Mouse (Mus musculus) heart, embryonic 12.5 days (tissue): ENCODE results near the gene Trub2. TPM values are rescaled to one million over a fixed set of nuclear protein-coding genes. Genes with fewer than 3 reads are reported as not detected.

Source experiments
- ATAC-seq: fragments of 200-750 bp; cut with Nextera tagmentation; 2 replicates; pipeline ENCODE4 v1.8.0; 2017; ENCODE audit warnings: moderate TSS enrichment, moderate library complexity; ENCODE audit not compliant: insufficient number of reproducible peaks, low FRiP score
- H3K27ac ChIP-seq: fragments of 300-500 bp; sonication (generic); 2 replicates; pipeline ENCODE4 v1.5.1; 2016; ENCODE audit warnings: mild to moderate bottlenecking, moderate library complexity; ENCODE audit not compliant: poor library complexity, severe bottlenecking
- H3K27me3 ChIP-seq: fragments of 300-500 bp; sonication (generic); replicated peaks from 2 replicates; pipeline ENCODE4 v1.6.1; 2016; ENCODE audit warnings: mild to moderate bottlenecking, moderate library complexity
- H3K36me3 ChIP-seq: fragments of 300-500 bp; sonication (generic); 2 replicates; pipeline ENCODE4 v1.6.1; 2016; ENCODE audit warnings: mild to moderate bottlenecking, moderate library complexity
- H3K4me1 ChIP-seq: fragments of 300-500 bp; sonication (generic); replicated peaks from 2 replicates; pipeline ENCODE4 v1.6.1; 2016; ENCODE audit warnings: mild to moderate bottlenecking
- H3K4me2 ChIP-seq: fragments of 300-500 bp; sonication (generic); 2 replicates; pipeline ENCODE4 v1.6.1; 2016; ENCODE audit warnings: mild to moderate bottlenecking, moderate library complexity
- H3K4me3 ChIP-seq: fragments of 300-500 bp; sonication (generic); 2 replicates; pipeline ENCODE4 v1.5.1; 2016; ENCODE audit warnings: mild to moderate bottlenecking
- H3K9ac ChIP-seq: fragments of 300-500 bp; sonication (generic); 2 replicates; pipeline ENCODE4 v1.6.1; 2016; ENCODE audit warnings: mild to moderate bottlenecking, moderate library complexity
- H3K9me3 ChIP-seq: fragments of 300-500 bp; sonication (generic); replicated peaks from 2 replicates; pipeline ENCODE4 v1.6.1; 2016; ENCODE audit warnings: mild to moderate bottlenecking, moderate library complexity
- WGBS: fragments of 180-500 bp; shearing (Covaris S2); methylation state at CpG from one replicate; pipeline ENCODE4 v1.1.7; 2016; 5-methylcytosine and 5-hydroxymethylcytosine counted together
- polyA plus RNA-seq: library from polyadenylated mRNA; unstranded; fragments of >200 nt; fragmentation: Nextera tagmentation; extraction: Ambion mirVana; gene quantifications from 2 replicates; pipeline ENCODE4 v1.2.1, GENCODE M21; 2016

Gene Trub2
- polyA plus RNA-seq, 1 experiment from 2014 or later: 26.6 TPM

DNA sequence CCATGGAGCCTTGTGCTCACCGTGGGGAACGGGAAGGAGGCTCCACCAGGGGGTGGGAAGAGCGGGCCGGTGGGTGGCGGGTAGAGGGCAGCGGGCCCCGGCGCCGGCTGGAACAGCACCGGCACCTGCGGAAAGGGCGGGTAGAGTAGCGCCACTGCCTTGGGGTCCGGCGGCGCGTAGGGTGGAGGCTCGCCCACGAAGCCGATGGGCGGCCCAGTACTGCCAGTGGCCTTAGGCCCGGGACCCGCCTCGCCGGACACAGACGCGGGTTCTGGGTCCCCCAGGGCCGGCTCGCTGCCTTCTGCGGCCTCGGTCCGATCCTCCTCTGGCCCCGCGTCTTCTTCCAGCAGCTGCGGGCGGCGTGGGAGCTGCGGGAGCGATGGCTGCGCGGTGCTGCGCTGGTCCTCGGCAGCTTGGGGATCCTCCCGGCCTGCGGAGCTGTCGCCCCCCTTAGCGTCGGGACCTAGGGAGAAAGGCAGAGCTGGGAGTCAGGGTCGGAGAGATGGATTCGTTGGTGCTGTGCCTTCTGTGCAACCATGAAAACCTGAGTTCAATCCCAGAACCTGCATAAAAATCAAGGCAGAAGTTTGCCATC, 41.0 kb downstream of the Trub2 start:
- H3K4me2 ChIP-seq: peak overlapping the region; percentile 87
- peak; percentile 46 for ATAC-seq
- H3K27ac ChIP-seq: no peak overlapping the region
- no peaks in the 10 kb centered on the region for H3K9me3 ChIP-seq
- 2% methylated on average over 50 of the region's 50 CpGs for WGBS
- peaks cover 23% of the 10 kb centered on the region for H3K4me1 ChIP-seq
- peaks cover 70% of the 10 kb centered on the region for H3K27me3 ChIP-seq
- peak overlapping the region; percentile 51 for H3K4me3 ChIP-seq
- peak overlapping the region; percentile 75 for H3K9ac ChIP-seq
- H3K36me3 ChIP-seq: no peaks in the 10 kb centered on the region

DNA sequence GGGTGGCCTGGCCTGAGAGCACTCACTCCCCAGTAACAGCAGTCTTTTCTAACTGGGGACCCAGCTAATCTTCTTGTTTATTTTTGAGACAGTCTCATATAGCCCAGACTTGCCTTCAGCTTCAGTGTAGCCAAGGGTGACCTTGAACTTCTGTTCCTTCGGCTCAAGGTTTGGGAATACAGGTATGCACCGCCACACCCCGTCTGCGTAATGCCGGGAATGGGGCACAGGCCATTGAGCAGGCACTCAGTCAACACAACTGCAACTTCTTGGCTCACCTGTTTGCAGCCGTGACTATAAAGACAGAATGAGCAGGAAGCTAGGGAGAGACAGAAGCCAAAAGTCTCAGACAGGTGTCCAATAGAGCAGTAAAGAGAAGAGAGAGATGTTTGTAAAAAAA, 44.0 kb downstream of the Trub2 start:
- 89% methylated on average over 6 of the region's 6 CpGs for WGBS

DNA sequence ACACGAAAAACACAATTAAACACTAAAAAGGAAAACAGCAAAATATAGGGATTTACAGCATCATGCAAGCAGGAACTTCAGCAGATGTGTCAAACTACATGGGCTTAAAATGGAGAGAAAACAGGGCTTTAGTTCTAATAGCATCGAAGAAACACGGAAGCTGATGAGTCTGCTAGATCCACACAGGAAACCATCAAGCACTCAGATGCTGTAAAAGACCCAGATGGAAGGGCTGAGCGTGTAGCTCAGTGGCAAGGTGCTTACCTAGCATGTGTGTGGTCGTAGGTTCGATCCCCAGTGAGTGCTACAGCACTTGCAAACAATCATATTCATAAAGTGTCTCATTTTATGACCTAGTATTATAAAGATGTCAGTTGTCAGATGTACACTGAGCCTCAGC, 47.1 kb downstream of the Trub2 start:
- ATAC-seq: no peak
- Histone ChIP-seq H3K9ac (no peak overlapping the region), H3K27me3 (peaks cover 15% of the 10 kb centered on the region), H3K9me3 (no peaks in the 10 kb centered on the region), H3K4me2 (no peak overlapping the region), H3K27ac (no peak overlapping the region), H3K36me3 (peaks cover 44% of the 10 kb centered on the region), H3K4me3 (no peak overlapping the region), H3K4me1 (peaks cover 16% of the 10 kb centered on the region; the same call in 1 of the 2 replicates)
- 87% methylated on average over 6 of the region's 6 CpGs for WGBS

More for the DNA sequence above, 44.0 kb downstream of the Trub2 start:
- no peak overlapping the region for H3K27ac ChIP-seq
- peaks cover 43% of the 10 kb centered on the region for H3K27me3 ChIP-seq
- no peak overlapping the region for H3K4me2 ChIP-seq
- no peak overlapping the region for H3K4me3 ChIP-seq
- no peak for ATAC-seq
- H3K36me3 ChIP-seq: peaks cover 14% of the 10 kb centered on the region
- H3K9me3 ChIP-seq: no peaks in the 10 kb centered on the region
- H3K4me1 ChIP-seq: peaks cover 11% of the 10 kb centered on the region
- no peak overlapping the region for H3K9ac ChIP-seq

DNA sequence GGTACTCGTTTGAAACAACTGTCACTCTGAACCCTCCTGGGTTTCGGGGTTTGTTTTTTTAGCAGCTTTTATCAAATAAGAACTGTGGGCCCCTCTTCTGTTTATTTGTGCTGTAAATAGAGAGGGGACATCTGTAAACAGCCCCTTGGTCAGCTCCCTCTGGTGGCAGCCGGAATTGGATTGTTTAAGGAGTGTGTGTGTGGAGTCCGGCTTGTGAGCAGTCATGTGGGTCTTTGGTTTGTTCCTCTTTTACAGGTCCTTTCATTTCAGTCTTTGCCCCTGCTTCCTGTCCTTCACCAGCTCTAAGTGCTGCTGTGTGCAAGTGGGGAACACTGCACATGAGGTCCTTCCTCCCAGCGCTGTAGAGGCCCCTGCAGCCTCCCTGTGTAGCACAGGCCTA, 48.9 kb downstream of the Trub2 start:
- Histone ChIP-seq H3K27ac (no peak overlapping the region), H3K4me2 (no peak overlapping the region), H3K4me3 (no peak overlapping the region), H3K4me1 (peaks cover 16% of the 10 kb centered on the region; the same call in 1 of the 2 replicates), H3K9me3 (no peaks in the 10 kb centered on the region), H3K27me3 (no peaks in the 10 kb centered on the region), H3K9ac (no peak overlapping the region), H3K36me3 (peaks cover 61% of the 10 kb centered on the region)
- no peak for ATAC-seq
- 69% methylated on average over 5 of the region's 5 CpGs for WGBS

DNA sequence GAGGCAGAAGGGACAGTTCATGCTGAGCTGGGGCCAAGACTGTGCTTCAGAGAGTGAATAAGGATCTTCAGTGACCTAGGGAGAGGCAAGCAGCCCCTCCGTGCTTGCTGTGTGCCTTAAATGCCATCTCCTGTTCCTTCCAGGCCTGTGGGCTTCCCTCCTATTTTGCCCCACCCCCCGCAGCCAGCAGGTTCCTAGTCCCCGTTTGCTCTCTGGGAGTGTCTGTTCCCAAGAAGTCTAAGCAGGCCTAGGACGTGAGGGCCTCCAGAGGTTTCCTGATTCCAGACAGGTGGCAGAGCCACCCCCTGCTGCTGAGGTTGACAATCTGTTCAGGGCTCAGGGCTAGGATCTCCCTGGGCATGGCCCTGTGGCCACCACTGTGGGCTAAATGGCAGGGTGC, 49.5 kb downstream of the Trub2 start:
- Histone ChIP-seq H3K9me3 (no peaks in the 10 kb centered on the region), H3K4me2 (no peak overlapping the region), H3K27me3 (no peaks in the 10 kb centered on the region), H3K4me1 (peaks cover 14% of the 10 kb centered on the region; the same call in 1 of the 2 replicates), H3K9ac (no peak overlapping the region), H3K4me3 (no peak overlapping the region), H3K27ac (no peak overlapping the region), H3K36me3 (peaks cover 66% of the 10 kb centered on the region)
- no peak for ATAC-seq
- 56% methylated on average over 4 of the region's 4 CpGs for WGBS

DNA sequence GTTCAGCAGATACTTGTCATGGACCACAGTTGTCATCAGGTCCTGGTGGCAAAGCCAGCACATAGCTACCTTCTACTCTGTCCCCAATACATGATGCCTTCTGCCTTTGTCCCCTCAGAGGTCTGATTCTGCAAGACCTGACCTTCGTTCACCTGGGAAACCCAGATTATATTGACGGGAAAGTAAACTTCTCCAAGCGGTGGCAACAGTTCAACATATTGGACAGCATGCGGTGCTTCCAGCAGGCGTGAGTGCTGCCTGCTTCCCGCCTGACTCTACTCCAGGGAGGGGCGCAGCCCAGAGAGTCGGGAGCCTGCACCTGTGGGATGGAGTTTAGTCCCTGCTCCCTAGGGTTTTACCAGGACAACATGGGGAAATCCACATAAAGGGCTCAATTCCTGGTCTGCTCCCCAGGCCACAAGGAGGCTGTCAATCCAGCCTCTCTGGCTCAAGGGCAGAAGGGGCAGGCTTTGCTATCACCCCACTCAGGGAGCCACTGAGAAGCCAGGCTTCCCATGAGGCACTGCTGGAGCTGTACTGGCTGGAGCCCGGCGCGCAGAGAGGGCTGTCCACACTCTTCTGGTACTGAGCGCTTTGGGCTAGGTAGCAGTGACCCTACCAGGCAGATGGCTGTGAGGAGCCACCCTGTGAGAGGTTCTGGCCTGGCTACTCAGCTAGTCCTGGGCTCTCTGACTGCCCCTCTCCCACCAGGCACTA, 50.9 kb downstream of the Trub2 start:
- Histone ChIP-seq H3K36me3 (peaks cover 79% of the 10 kb centered on the region), H3K9me3 (no peaks in the 10 kb centered on the region), H3K4me2 (no peak overlapping the region), H3K9ac (no peak overlapping the region), H3K4me1 (peaks cover 13% of the 10 kb centered on the region; the same call in 1 of the 2 replicates), H3K27me3 (no peaks in the 10 kb centered on the region), H3K4me3 (no peak overlapping the region), H3K27ac (peak overlapping the region; percentile 10; the same call in 1 of the 2 replicates)
- WGBS: 72% methylated on average over 12 of the region's 12 CpGs
- ATAC-seq: no peak

DNA sequence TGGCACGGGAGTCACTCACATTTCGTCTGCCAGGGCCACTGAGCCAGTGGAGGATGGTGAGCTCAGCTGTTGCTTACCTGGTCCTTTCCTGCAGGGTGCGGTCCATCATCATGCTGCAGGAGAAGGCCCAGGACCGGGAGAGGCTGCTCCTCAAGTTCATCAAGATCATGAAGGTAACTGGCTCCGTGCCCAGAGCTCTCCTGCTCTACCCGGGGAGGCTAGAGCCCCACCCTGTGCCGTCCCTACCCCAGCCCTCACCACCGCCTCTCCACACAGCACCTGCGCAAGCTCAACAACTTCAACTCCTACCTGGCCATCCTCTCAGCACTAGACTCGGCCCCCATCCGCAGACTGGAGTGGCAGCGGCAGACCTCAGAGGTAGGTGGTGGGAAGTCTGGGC, 52.6 kb downstream of the Trub2 start:
- H3K27me3 ChIP-seq: no peaks in the 10 kb centered on the region
- H3K4me3 ChIP-seq: no peak overlapping the region
- 89% methylated on average over 12 of the region's 12 CpGs for WGBS
- no peak overlapping the region for H3K27ac ChIP-seq
- peaks cover 89% of the 10 kb centered on the region for H3K36me3 ChIP-seq
- no peak overlapping the region for H3K9ac ChIP-seq
- ATAC-seq: no peak
- H3K4me1 ChIP-seq: peaks cover 13% of the 10 kb centered on the region; the same call in 1 of the 2 replicates
- no peak overlapping the region for H3K4me2 ChIP-seq
- H3K9me3 ChIP-seq: no peaks in the 10 kb centered on the region

DNA sequence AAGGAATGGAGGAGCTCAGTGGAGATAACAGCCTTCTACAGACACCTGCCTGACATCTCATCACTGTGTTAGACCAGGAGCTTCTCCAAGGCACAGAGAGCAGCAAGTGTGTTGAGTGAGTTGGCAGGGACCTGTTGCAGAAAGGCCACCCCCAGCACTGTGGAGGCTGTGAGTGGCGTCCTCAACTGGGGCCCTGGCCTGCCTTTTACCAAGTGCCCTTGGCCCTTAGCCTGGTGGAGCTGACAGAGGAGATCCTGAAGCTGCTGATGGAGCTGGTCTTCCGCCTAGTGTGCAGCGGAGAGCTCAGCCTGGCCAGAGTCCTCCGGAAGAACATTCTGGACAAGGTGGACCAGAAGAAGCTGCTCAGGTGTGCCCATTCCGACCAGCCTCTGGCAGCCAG, 55.0 kb downstream of the Trub2 start:
- ATAC-seq: no peak
- peaks cover 78% of the 10 kb centered on the region for H3K36me3 ChIP-seq

DNA sequence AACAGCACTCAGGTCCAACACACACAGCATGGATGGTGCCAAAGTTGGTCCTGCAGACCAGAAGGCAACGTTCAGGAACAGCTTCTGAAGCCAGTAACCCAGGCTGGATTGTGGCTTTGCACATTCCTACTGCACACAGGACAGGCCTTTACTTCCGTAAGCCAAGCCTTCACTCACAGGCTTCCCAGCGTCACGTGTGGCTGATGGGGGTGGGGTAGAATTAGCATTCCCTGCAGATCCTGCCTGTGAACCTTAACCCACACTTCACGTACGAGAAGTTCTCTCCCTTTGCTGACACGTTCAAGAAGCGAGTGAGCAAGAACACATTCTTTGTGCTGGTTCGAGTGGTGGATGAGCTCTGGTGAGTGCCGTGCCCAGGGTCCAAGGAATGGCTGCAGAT, 55.7 kb downstream of the Trub2 start:
- Histone ChIP-seq H3K9ac (no peak overlapping the region), H3K9me3 (no peaks in the 10 kb centered on the region), H3K4me3 (no peak overlapping the region), H3K4me2 (no peak overlapping the region), H3K4me1 (peaks cover 9% of the 10 kb centered on the region; the same call in 1 of the 2 replicates), H3K36me3 (peaks cover 78% of the 10 kb centered on the region), H3K27ac (no peak overlapping the region), H3K27me3 (no peaks in the 10 kb centered on the region)
- WGBS: 82% methylated on average over 10 of the region's 10 CpGs
- ATAC-seq: no peak

More for the DNA sequence above, 55.0 kb downstream of the Trub2 start:
- H3K4me2 ChIP-seq: no peak overlapping the region
- H3K27me3 ChIP-seq: no peaks in the 10 kb centered on the region
- no peak overlapping the region for H3K9ac ChIP-seq
- no peak overlapping the region for H3K4me3 ChIP-seq
- no peak overlapping the region for H3K27ac ChIP-seq
- no peaks in the 10 kb centered on the region for H3K9me3 ChIP-seq
- peaks cover 13% of the 10 kb centered on the region; the same call in 1 of the 2 replicates for H3K4me1 ChIP-seq
- 89% methylated on average over 5 of the region's 5 CpGs for WGBS

DNA sequence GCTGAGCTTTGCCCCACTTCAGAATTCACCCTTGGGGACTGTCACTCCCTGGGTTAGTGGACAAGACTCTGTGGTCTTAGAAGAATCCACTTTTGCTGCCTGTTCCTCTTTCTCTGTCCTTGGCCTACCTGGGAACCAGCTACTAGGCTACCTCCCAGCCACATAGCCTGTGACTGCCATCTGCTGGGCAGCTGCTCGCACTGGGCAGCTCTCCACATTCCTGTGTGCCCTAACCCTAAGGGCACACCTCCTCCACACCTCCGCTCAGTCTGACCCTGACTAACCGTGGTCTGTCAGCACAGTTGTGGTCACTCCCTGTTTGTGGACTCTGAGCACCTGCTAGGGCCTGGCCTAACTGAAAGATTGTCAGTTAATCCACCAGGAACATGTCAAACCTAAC, 56.8 kb downstream of the Trub2 start:
- peaks cover 76% of the 10 kb centered on the region for H3K36me3 ChIP-seq
- WGBS: 61% methylated on average over 3 of the region's 3 CpGs
- no peak overlapping the region for H3K9ac ChIP-seq

DNA sequence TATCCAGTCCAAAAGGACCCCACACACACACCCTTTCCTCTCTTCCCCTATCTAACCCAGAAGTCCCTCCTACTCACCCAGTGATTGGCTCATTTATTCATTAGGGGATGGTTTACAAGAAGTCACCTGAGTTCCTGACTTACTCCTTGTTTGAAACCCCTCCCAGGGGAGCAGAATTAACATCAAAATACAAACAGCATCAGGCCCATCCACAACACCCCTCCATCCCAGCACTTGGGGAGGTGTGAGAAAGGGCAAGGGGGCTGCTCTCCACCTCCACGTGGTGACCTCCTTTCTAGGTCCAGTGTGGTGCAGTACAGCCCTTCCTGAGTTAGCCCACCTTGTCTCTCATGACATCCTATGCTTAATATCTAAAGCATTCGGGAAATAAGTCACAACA, 58.8 kb downstream of the Trub2 start:
- Histone ChIP-seq H3K4me3 (no peak overlapping the region), H3K4me1 (no peaks in the 10 kb centered on the region), H3K36me3 (peaks cover 75% of the 10 kb centered on the region), H3K9me3 (no peaks in the 10 kb centered on the region), H3K4me2 (no peak overlapping the region), H3K9ac (no peak overlapping the region), H3K27ac (no peak overlapping the region), H3K27me3 (no peaks in the 10 kb centered on the region)
- 52% methylated on average over 2 of the region's 2 CpGs for WGBS
- no peak for ATAC-seq

More for the DNA sequence above, 56.8 kb downstream of the Trub2 start:
- Histone ChIP-seq H3K4me1 (no peaks in the 10 kb centered on the region), H3K27me3 (no peaks in the 10 kb centered on the region), H3K4me3 (no peak overlapping the region), H3K9me3 (no peaks in the 10 kb centered on the region), H3K27ac (no peak overlapping the region), H3K4me2 (no peak overlapping the region)
- ATAC-seq: peak; percentile 20; the same call in 1 of the 2 replicates
